Mouse (Mus musculus) kidney, adult 2 months (tissue): ENCODE data around the gene Krba1.

Experiments
- CTCF ChIP-seq: fragments of 200-500 bp; conservative IDR thresholded peaks from 2 replicates; pipeline ENCODE4 v1.5.1; 2011; ENCODE audit warnings: low read depth, mild to moderate bottlenecking, control low read depth, low read length, moderate library complexity, mixed read lengths; ENCODE audit not compliant: insufficient read depth, insufficient read length
- POLR2A ChIP-seq: fragments of 200-500 bp; IDR thresholded peaks from one replicate; pipeline ENCODE4 v1.6.1; 2011; ENCODE audit warnings: low read depth, low read length, control low read depth

- TF ChIP-seq CTCF (no peak), POLR2A (no peak)
These were observed 31.6 kb downstream of the Krba1 start for GRCm38 (mm10) chr6:48426956-48427355.
